Mouse (Mus musculus): ENCODE data around the gene Lnx2. TPM values are rescaled to one million over a fixed set of nuclear protein-coding genes. Genes with fewer than 3 reads are reported as not detected.

Lnx2 gene
- polyA plus RNA-seq, 1 experiment: 48.3 TPM

DNA sequence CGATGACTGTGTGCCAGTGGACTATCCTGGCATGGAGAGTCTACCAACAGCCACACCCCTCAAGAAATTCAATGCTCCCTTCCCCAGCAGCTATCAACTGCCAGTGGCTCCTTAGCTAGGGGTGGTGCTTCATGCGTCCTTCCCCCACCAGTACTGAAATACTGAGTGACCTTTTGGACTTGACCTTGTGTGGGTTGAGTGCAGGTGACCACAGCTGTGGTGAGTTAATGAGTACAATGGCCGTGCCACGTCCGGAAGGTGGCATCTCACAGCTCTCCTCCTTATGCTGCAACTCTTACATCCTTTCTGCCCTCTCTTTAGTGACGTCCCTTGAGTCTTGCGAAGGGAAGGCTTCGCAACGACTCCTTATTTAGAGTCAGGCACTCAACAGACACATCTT lies 103.0 kb downstream of the Lnx2 start:
- DNase-seq: no peak
- 93% methylated on average over 9 of the region's 9 CpGs for WGBS
- no peaks in the 10 kb centered on the region for H3K27me3 ChIP-seq (ENCODE audit: control insufficient read depth, insufficient read depth, low read length)
- peaks cover 17% of the 10 kb centered on the region for H3K4me1 ChIP-seq (replicated peaks; ENCODE audit: control insufficient read depth, insufficient read depth, low read length)
- H3K4me3 ChIP-seq (ENCODE audit: control insufficient read depth, insufficient read depth, low read length): no peak overlapping the region
- no peaks in the 10 kb centered on the region for H3K36me3 ChIP-seq (ENCODE audit: control insufficient read depth, insufficient read depth, low read length)
- TF ChIP-seq POLR2A (IDR thresholded peaks at IDR 0.05; ENCODE audit: control insufficient read depth, extremely low read depth, insufficient read depth, low read length, poor library complexity) (no peak), CTCF (IDR thresholded peaks at IDR 0.05; ENCODE audit: borderline replicate concordance, control insufficient read depth, extremely low read depth, insufficient read depth, low read length, poor library complexity) (no peak)
- H3K27ac ChIP-seq (ENCODE audit: control insufficient read depth, insufficient read depth, low read length): no peak overlapping the region

GRCm38 (mm10) chr5:146971776-146972561 lies 104.4 kb downstream of the Lnx2 start:
- Histone ChIP-seq H3K27ac (ENCODE audit: control insufficient read depth, insufficient read depth, low read length) (no peak overlapping the region), H3K27me3 (ENCODE audit: control insufficient read depth, insufficient read depth, low read length) (no peaks in the 10 kb centered on the region), H3K4me3 (ENCODE audit: control insufficient read depth, insufficient read depth, low read length) (no peak overlapping the region), H3K36me3 (ENCODE audit: control insufficient read depth, insufficient read depth, low read length) (no peaks in the 10 kb centered on the region), H3K4me1 (replicated peaks; ENCODE audit: control insufficient read depth, insufficient read depth, low read length) (peaks cover 17% of the 10 kb centered on the region)
- no peak for DNase-seq
- 83% methylated on average over 10 of the region's 10 CpGs for WGBS
- no peak for TF ChIP-seq POLR2A (IDR thresholded peaks at IDR 0.05; ENCODE audit: control insufficient read depth, extremely low read depth, insufficient read depth, low read length, poor library complexity)
- TF ChIP-seq CTCF (IDR thresholded peaks at IDR 0.05; ENCODE audit: borderline replicate concordance, control insufficient read depth, extremely low read depth, insufficient read depth, low read length, poor library complexity): no peak

GRCm38 (mm10) chr5:146968695-146969393 lies 107.5 kb downstream of the Lnx2 start:
- DNase-seq: no peak
- H3K4me1 ChIP-seq (replicated peaks; ENCODE audit: control insufficient read depth, insufficient read depth, low read length): peaks cover 5% of the 10 kb centered on the region
- H3K36me3 ChIP-seq (ENCODE audit: control insufficient read depth, insufficient read depth, low read length): no peaks in the 10 kb centered on the region
- no peaks in the 10 kb centered on the region for H3K27me3 ChIP-seq (ENCODE audit: control insufficient read depth, insufficient read depth, low read length)
- H3K4me3 ChIP-seq (ENCODE audit: control insufficient read depth, insufficient read depth, low read length): no peak overlapping the region
- H3K27ac ChIP-seq (ENCODE audit: control insufficient read depth, insufficient read depth, low read length): no peak overlapping the region
- TF ChIP-seq CTCF (IDR thresholded peaks at IDR 0.05; ENCODE audit: borderline replicate concordance, control insufficient read depth, extremely low read depth, insufficient read depth, low read length, poor library complexity): no peak
- no peak for TF ChIP-seq POLR2A (IDR thresholded peaks at IDR 0.05; ENCODE audit: control insufficient read depth, extremely low read depth, insufficient read depth, low read length, poor library complexity)
- WGBS: 82% methylated on average over 13 of the region's 13 CpGs

Other genes starting within 250 kb of the Lnx2 start
- gene Rpl21, start 243.7 kb downstream of the Lnx2 start, polyA plus RNA-seq (2012; rRNA removed): 58.2 and 60.9 TPM in 2 replicates
- 2.5 and 3.2 TPM in 2 replicates for gene Rasl11a, start 231.5 kb downstream of the Lnx2 start, polyA plus RNA-seq (2012; rRNA removed)
- gene Gtf3a, start 127.9 kb downstream of the Lnx2 start, polyA plus RNA-seq (2012; rRNA removed): 85.9 and 108 TPM in 2 replicates
- 10.7 and 13.0 TPM in 2 replicates for gene Mtif3, start 112.8 kb downstream of the Lnx2 start, polyA plus RNA-seq (2012; rRNA removed)
- 51.7 and 55.1 TPM in 2 replicates for gene Polr1d, start 464 bp upstream of the Lnx2 start, polyA plus RNA-seq (2012; rRNA removed)
- not detected in 2 replicates for gene Gsx1, start 112.1 kb upstream of the Lnx2 start, polyA plus RNA-seq (2012; rRNA removed)
- 0.06 TPM in 1 of 2 replicates, not detected in the other for gene Pdx1, start 193.4 kb upstream of the Lnx2 start, polyA plus RNA-seq (2012; rRNA removed)
- 0.32 TPM in 2 replicates for gene Cdx2, start 230.7 kb upstream of the Lnx2 start, polyA plus RNA-seq (2012; rRNA removed)
- 0.15 and 0.87 TPM in 2 replicates for gene Urad, start 245.9 kb upstream of the Lnx2 start, polyA plus RNA-seq (2012; rRNA removed)